Mouse (Mus musculus): Measurements from ENCODE around the gene Ldlr.
"Not testable (repeated sequence)": the region's sequence is repeated elsewhere in the genome, so short reads cannot be mapped to it uniquely, and the experiment has no call there.

Gene Ldlr

GRCm38 (mm10) chr9:21754516-21755321, 31.4 kb downstream of the Ldlr start:
- no peak for DNase-seq (ENCODE audit: low read depth, low spot score)

- no peak for DNase-seq (ENCODE audit: low read depth, low spot score)
These were observed 35.6 kb downstream of the Ldlr start for GRCm38 (mm10) chr9:21758576-21759529.

- no peak for DNase-seq (ENCODE audit: low read depth, low spot score)
These were observed 36.4 kb downstream of the Ldlr start for GRCm38 (mm10) chr9:21759718-21760117.

GRCm38 (mm10) chr9:21760155-21761088, 37.1 kb downstream of the Ldlr start, which contains the start of gene Spc24:
Gene Spc24, minus strand, starts transcription at chr9:21760303.
- DNase-seq (ENCODE audit: low read depth, low spot score) = peak; percentile 98

- DNase-seq (ENCODE audit: low read depth, low spot score) = no peak
These were observed 38.9 kb downstream of the Ldlr start for GRCm38 (mm10) chr9:21762135-21762534.

GRCm38 (mm10) chr9:21764084-21764999, 41.1 kb downstream of the Ldlr start:
- no peak for DNase-seq (ENCODE audit: low read depth, low spot score)

- DNase-seq (ENCODE audit: low read depth, low spot score) = no peak
These were observed 44.6 kb downstream of the Ldlr start for GRCm38 (mm10) chr9:21767896-21768295.

- no peak for DNase-seq (ENCODE audit: low read depth, low spot score)
These were observed 45.5 kb downstream of the Ldlr start for GRCm38 (mm10) chr9:21768511-21769411.

- DNase-seq (ENCODE audit: low read depth, low spot score) = no peak
These were observed 46.4 kb downstream of the Ldlr start for GRCm38 (mm10) chr9:21769558-21770183.

GRCm38 (mm10) chr9:21773396-21773795, 50.1 kb downstream of the Ldlr start:
- not testable (repeated sequence) for DNase-seq (ENCODE audit: low read depth, low spot score)

- DNase-seq (ENCODE audit: low read depth, low spot score) = no peak
These were observed 51.1 kb downstream of the Ldlr start for GRCm38 (mm10) chr9:21774353-21774752.

GRCm38 (mm10) chr9:21777726-21778125, 54.4 kb downstream of the Ldlr start:
- no peak for DNase-seq (ENCODE audit: low read depth, low spot score)

GRCm38 (mm10) chr9:21781657-21782468, 58.6 kb downstream of the Ldlr start:
- no peak for DNase-seq (ENCODE audit: low read depth, low spot score)

GRCm38 (mm10) chr9:21784517-21785307, 61.4 kb downstream of the Ldlr start:
- DNase-seq (ENCODE audit: low read depth, low spot score) = no peak

- not testable (repeated sequence) for DNase-seq (ENCODE audit: low read depth, low spot score)
These were observed 63.0 kb downstream of the Ldlr start for GRCm38 (mm10) chr9:21786309-21786708.

- peak; percentile 75 for DNase-seq (ENCODE audit: low read depth, low spot score)
These were observed 63.6 kb downstream of the Ldlr start for GRCm38 (mm10) chr9:21786906-21787305.

GRCm38 (mm10) chr9:21787654-21788053, 64.4 kb downstream of the Ldlr start:
- no peak for DNase-seq (ENCODE audit: low read depth, low spot score)
